Mouse (Mus musculus) right cerebral cortex, postnatal 36 days (tissue): ENCODE results near the gene Gtf2f1.
A peak's percentile ranks its signal among the peaks of the same experiment; 100 is the strongest.

Experiments used
- DNase-seq, 2 experiments: peaks; one replicate each; pipeline ENCODE4 v3.0.0; 2022; ENCODE audit warnings: low spot score in 2 of 2, mixed read lengths in 1 of 2

The Gtf2f1 gene

DNA sequence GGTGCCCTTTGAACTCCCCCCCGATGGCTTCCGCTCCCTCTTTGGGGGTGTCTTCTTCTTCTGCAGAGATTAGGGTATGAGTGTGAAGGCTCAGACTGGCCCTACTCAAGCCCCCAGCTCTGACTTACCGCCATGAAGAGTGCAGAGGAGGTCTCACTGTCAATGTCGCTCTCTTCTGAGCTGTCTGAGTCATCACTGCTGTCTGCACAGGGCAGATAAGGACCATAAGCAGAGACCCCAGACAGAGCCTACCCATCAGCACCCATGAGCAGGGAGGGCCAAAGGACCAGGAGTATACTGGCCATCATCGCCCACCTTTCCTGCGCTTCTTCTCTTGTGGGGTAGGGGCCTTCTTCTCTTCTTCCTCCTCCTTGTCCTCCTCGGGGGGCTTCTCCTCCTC, 7.1 kb downstream of the Gtf2f1 start:
- no peak for DNase-seq

DNA sequence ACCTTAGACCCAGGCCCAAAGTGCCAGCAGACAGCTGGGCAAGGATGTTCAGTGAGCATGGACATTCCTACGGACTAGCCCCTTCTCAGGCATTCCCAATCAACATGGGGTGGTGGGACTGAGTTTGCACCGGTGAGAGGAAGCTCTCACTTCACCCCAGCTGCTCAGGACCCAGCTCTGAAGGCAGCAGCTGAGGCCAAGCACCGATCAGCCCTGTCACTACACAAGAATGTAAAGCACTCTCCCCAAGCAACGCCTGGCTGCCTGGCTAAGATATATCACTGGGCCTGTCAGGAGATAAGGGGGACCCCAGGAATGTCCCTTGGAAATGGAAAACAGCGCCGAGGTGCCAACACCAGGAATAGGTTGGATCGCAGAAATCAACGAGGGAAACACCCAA, 9.9 kb downstream of the Gtf2f1 start:
- no peak for DNase-seq

GRCm38 (mm10) chr17:56999968-57000609, 11.0 kb downstream of the Gtf2f1 start, which contains the start of gene Pspn:
Gene Pspn, minus strand, starts transcription at chr17:57000018.
- DNase-seq = no peak

GRCm38 (mm10) chr17:56999414-56999813, 11.7 kb downstream of the Gtf2f1 start:
- no peak for DNase-seq

DNA sequence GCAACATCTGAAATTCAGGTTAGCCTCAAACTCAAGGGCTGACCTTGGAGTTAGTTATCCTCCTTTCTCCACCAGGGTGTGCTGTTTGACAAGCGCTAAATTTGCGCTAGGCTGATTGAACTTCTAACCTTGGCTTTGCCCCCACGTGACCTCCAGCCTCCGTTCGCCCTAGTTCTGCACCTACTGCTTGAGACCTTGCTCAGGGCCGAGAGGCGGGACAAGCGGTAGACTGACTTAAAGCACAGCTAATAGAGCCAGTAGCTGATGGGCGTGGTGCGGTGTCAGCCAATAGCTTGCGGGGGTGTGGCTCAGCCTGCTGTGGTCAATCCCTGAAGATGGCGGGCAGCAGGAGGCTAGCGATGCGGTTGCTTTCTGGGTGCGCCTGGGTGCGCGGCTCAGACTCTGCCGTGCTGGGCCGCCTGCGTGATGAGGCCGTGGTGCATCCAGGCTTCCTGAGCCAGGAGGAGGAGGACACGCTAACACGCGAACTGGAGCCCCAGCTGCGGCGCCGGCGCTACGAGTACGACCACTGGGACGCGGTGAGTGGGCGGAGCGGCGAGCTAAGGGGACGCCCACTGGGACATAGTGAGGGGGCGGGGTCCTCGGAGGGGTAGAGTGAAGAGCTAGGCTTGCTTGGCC, 13.9 kb downstream of the Gtf2f1 start, which contains the start of gene Alkbh7:
Alkbh7 (plus strand) TSS at position 311 of the 639 bp plus-strand sequence.
- peak; percentile 93 to 96 for DNase-seq

- DNase-seq = no peak
Observed at GRCm38 (mm10) chr17:56996506-56996905, 14.6 kb downstream of the Gtf2f1 start.

- DNase-seq = no peak
Observed at GRCm38 (mm10) chr17:56995046-56995445, 16.0 kb downstream of the Gtf2f1 start.

DNA sequence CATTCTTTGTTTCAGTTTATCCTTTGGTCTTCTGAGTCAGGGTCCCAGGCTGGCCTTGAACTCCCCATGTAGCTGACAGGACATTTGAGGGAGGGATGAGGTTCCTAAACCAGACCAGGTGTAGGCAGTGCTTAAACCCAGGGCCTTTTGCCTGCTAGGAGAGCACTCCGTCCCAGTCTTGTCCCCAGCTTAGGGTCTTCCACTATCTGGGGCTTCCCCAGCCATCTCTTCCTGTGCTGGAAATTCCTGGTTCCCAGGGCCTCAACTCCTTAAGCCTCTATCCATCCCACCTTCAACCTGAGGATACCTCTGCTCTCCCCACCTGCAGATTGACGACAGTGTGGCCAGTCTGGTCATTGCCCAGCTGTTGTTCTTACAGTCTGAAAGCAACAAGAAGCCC, 20.1 kb downstream of the Gtf2f1 start:
- DNase-seq = no peak

DNA sequence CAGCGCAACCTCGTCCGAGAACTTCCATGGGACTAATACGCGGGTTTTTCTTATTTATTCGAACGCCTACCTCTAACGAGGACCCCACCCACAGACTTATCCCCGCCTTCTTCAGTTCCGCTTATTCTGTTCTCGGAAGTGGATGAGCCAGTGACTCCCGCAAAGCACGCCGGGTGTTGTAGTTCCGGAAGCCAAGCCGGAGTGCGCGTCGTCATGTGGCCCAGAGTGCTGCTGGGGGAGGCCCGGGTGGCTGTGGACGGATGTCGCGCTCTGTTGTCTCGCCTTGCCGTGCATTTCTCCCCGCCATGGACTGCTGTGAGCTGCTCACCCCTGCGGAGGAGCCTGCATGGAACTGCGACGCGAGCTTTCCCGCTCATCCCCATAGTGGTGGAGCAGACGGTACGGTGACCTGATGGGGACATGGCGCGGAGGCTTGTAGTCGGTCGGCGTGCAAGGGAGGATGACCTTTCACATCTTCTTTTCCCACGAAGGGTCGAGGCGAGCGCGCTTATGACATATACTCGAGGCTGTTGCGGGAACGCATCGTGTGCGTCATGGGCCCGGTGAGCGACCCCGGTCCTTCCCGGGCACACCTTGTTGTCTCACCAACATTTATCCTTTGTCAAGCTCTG, 20.9 kb downstream of the Gtf2f1 start, which contains the start of gene Clpp:
Clpp (plus strand) TSS at position 191 of the 632 bp plus-strand sequence.
- DNase-seq = peak; percentile 96 to 97

DNA sequence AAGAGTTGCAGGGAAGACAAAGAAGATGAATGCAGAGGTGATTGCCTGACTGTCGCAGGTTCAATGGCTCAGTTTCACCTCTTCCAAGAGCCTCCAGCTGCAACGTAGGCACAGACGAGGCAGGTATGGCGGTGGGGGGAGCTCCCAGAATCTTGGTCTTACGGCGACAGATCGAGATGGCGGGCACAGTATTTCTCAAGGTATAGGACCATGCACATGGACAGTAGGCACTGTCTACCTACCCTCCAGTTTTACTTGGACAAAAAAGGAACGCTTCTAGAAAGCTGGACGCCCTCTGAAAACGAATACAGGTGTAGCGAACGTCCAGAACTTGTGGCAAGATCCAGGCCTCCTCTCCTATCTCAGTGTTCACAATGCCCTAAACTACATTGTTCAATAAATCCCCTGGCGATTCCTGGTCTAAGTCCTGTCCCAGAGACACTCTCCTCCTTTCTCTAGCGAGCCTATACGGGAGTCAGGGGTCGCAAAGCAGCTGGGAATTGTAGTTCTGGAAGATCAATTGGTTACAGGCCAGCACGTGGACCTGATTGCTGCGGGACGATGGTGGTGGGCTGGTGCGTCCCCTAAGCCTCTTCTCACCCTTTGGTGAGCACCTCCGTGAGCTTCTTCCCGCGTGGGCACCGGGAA, 21.5 kb downstream of the Gtf2f1 start:
- DNase-seq = peak; percentile 75 to 82

DNA sequence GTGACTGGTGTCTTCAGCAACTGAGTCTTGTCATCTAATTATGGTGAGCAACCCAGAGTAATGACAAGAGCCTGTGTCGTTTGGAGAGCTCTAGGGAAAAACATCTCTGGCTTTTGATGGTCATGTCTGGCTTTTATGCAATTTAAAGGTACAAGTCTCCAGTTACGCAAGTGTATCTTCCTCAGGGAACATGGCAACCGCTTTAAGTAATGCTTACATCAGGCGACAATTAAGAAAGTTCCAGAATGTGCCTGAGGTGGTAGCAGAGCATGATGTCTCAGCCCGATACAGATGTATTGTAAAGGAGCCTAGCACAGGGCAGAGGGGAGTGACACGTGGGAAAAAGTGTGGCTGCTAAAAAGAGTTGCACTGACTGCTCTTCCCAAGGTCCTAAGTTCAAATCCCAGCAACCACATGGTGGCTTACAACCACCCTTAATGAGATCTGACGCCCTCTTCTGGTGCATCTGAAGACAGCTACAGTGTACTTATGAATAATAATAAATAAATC, 22.1 kb downstream of the Gtf2f1 start:
- DNase-seq = no peak

GRCm38 (mm10) chr17:56988441-56988840, 22.6 kb downstream of the Gtf2f1 start:
- no peak for DNase-seq

DNA sequence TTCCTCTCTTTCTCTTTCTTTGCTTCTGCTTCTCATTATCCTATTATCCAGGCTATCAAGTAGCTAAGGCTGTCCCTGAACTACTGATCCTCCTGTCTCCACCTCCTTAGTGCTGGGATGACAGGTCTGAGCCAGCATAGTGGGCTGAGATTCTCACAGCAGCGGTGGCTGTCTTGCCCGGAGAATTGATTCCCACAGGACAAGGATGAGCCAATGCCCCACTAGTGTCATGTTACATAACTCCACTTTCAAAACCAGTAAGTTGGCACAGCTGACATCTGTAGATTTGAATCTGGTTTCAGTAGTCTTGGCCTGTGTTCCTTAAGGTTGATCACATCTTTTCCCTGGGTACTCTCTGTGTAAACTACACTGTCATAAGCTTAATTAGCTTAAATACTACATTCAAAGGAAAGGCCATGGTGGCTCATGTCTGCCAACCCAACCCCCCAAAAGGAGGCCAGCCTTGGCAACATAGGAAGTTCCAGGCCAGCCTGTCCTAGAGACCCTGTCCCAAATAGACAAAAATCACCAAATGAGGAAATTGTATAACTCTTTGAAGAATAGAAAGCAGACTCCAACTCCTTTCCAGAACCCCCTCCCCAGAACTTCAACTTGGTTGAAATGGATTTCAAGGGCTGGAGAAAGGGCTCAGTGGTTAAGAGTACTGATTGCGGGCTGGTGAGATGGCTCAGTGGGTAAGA, 24.8 kb downstream of the Gtf2f1 start:
- DNase-seq = no peak

DNA sequence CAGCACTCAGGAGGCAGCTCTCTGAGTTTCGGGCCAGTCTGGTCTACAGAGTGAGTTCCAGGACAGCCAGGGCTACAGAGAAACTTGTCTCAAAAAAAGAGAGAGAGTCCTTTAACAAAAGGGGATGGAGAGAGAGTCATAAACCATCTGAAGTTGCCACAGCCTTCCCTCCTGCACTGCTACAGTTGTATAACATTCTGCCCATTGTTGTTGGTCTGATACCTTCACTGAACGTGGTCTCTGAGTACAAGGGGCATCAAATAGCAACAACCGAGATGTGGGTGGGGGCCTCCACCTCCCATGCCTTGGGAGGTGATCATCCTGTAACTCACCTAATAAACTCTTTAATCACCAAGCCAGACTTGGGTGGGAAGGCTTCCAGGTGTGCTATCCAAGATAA, 25.4 kb downstream of the Gtf2f1 start:
- no peak for DNase-seq

DNA sequence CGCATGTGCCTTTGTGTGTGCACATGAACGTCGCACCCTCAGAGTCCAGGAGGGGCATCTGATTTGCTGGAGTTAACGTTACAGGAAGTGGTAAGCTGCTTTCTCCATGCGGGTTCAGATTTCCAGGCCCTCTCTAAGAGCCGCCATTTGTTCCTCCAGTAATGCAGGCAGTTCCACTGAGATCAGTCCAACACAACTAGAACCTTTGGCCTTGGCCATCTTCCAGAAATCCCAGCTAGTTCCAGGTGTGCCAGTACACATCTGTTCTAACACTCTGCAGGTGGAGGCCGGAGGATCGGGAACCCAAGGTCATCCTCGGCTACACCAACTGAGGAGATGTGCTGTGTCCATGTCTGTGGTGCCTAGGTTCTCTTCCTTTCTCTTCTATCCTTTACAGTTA, 26.2 kb downstream of the Gtf2f1 start:
- no peak for DNase-seq

- no peak for DNase-seq
Observed at GRCm38 (mm10) chr17:56982013-56982412, 29.1 kb downstream of the Gtf2f1 start, which contains the start of gene Acer1. Gene Acer1, minus strand, starts transcription at chr17:56982126.

- DNase-seq = no peak
Observed at GRCm38 (mm10) chr17:56981049-56981448, 30.0 kb downstream of the Gtf2f1 start.

DNA sequence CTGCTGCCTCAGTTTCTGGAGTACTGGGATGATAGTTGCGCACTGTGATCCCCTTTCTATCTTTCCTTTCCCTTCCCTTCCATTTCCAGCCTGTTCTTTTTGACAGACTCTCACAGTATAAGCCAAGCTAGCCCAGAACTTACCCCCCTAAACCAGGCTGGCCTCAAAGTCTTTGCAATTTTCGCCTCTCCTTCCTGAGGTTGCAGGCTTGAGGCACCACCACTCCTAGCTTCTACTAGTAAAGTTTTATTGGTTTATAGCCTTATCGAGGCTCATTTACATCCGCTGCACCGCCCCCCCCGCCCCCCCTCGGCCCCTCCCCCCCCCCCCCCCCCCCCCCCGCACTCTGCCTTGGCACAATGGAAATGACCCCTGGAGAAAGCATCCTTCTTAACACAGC, 31.6 kb downstream of the Gtf2f1 start:
- DNase-seq = no peak

GRCm38 (mm10) chr17:56976531-56977390, 34.3 kb downstream of the Gtf2f1 start:
- DNase-seq = no peak

DNA sequence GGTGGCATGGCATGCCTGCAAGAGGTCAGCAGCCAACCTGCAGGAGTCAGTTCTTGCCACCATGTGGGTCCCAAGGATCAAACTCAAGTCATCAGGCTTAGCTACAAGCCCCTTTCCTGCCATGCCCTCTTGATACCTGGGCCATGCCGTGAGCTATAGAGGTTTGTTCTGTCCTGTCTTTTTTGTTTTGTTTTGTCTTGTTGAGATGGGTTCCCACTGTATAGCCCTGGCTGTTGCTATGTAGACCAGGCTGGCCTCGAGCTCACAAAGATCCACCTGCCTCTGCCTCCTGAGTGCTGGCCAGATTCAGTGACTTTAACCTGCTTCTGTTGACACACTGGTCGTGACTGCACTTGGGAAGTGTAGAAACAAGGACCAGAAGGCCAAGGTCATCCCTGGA, 35.7 kb downstream of the Gtf2f1 start:
- DNase-seq = no peak
